8 mouse cellular contexts compared by ENCODE assay signal in genomic region chr11:110498651-110499213, GRCm38 (mm10).
A peak's percentile ranks its signal among the peaks of the same experiment; 100 is the strongest.
DNase-seq lines count a peak whose midpoint lies in the region; ATAC-seq and TF ChIP-seq lines count a peak whose summit lies in the region.

No protein-coding gene starts in this region.

- 68% methylated on average over 6 of the region's 6 CpGs for WGBS in limb, embryonic 11.5 days
- 75% methylated on average over 6 of the region's 6 CpGs for whole genome bisulfite sequencing in limb, embryonic 10.5 days
- WGBS in liver, embryonic 15.5 days (ENCODE audit: insufficient replicate concordance) = 19% methylated on average over 6 of the region's 6 CpGs
- WGBS in stomach, postnatal 0 days = 39% methylated on average over 6 of the region's 6 CpGs

- intact Hi-C loops in heart, postnatal 10 days (cut with DNase I) = loop anchor here (5.0 kb wide), 3 partner anchors 131 to 1029 kb away; no protein-coding TSS in a partner anchor

- H3K27ac ChIP-seq in limb, embryonic 11.5 days (replicated peaks; ENCODE audit: low read depth, low read length) = no peak overlapping the region
- no peak overlapping the region for H3K27ac ChIP-seq in limb, embryonic 10.5 days
- H3K27ac ChIP-seq in liver, embryonic 15.5 days (replicated peaks) = no peak overlapping the region
- H3K27ac ChIP-seq in stomach, postnatal 0 days (replicated peaks) = no peak overlapping the region

- in situ Hi-C loops in Patski (cut with MboI; ENCODE audit: low pct_unique_long_range_greater_than_20kb) = loop anchor here (5.0 kb wide), 2 partner anchors 136 to 1034 kb away; no protein-coding TSS in a partner anchor

- no peaks in the 10 kb centered on the region for H3K9me3 ChIP-seq in limb, embryonic 11.5 days (ENCODE audit: control insufficient read depth, low read length)
- H3K9me3 ChIP-seq in limb, embryonic 10.5 days (replicated peaks) = no peaks in the 10 kb centered on the region
- no peaks in the 10 kb centered on the region for H3K9me3 ChIP-seq in liver, embryonic 15.5 days (replicated peaks)
- no peaks in the 10 kb centered on the region for H3K9me3 ChIP-seq in stomach, postnatal 0 days (ENCODE audit: control insufficient read depth, low read length)

- no peak overlapping the region for H3K9ac ChIP-seq in limb, embryonic 11.5 days (ENCODE audit: low read length)
- H3K9ac ChIP-seq in liver, embryonic 15.5 days = no peak overlapping the region
- H3K9ac ChIP-seq in stomach, postnatal 0 days (ENCODE audit: low read length) = no peak overlapping the region

- TF ChIP-seq EP300 in stomach, postnatal 0 days (optimal IDR thresholded peaks at IDR 0.05) = no peak

- no peak overlapping the region for H3K4me3 ChIP-seq in limb, embryonic 11.5 days (ENCODE audit: low read depth, low read length)
- H3K4me3 ChIP-seq in limb, embryonic 10.5 days = no peak overlapping the region
- H3K4me3 ChIP-seq in liver, embryonic 15.5 days (replicated peaks) = no peak overlapping the region
- H3K4me3 ChIP-seq in stomach, postnatal 0 days (ENCODE audit: low read depth, low read length) = no peak overlapping the region

- CTCF ChIA-PET in Patski (lab: Charles Lee) = interaction anchor here (0.6 to 2.7 kb wide), 26 partner anchors 9 to 1039 kb away, joined by 3 to 15 read pairs (median 4); no protein-coding TSS in a partner anchor

- no peak for ATAC-seq in limb, embryonic 11.5 days (ENCODE audit: insufficient number of reproducible peaks, low FRiP score, low TSS enrichment, low read depth)
- ATAC-seq in Patski = peak; percentile 78
- ATAC-seq in liver, embryonic 15.5 days (ENCODE audit: insufficient read depth) = peak; percentile 64
- ATAC-seq in stomach, postnatal 0 days (ENCODE audit: low FRiP score, low TSS enrichment) = peak; percentile 62
- no peak for ATAC-seq in inflammation-experienced regulatory T-cells, adult 6 months

- peak; percentile 47 for DNase-seq in limb, embryonic 11.5 days (ENCODE audit: low spot score)
- DNase-seq in limb, embryonic 10.5 days (ENCODE audit: low spot score) = no peak
- DNase-seq in Patski (ENCODE audit: low read depth, low spot score) = peak; percentile 22
- DNase-seq in embryo, embryonic 11 days = peak; percentile 54
- peak; percentile 75 to 78 for DNase-seq in heart, postnatal 10 days
- peak; percentile 47 for DNase-seq in stomach, postnatal 0 days (ENCODE audit: low spot score)

- POLR2A ChIA-PET in Patski (lab: Charles Lee) = interaction anchor here (0.7 kb wide), 1 partner anchor 1503 kb away, joined by 3 read pairs; no protein-coding TSS in a partner anchor

- H3K4me1 ChIP-seq in limb, embryonic 11.5 days (ENCODE audit: control insufficient read depth, insufficient read depth, low read length) = no peaks in the 10 kb centered on the region
- no peaks in the 10 kb centered on the region for H3K4me1 ChIP-seq in limb, embryonic 10.5 days
- peaks cover 5% of the 10 kb centered on the region for H3K4me1 ChIP-seq in liver, embryonic 15.5 days (replicated peaks)
- H3K4me1 ChIP-seq in stomach, postnatal 0 days (replicated peaks; ENCODE audit: control insufficient read depth, insufficient read depth) = no peaks in the 10 kb centered on the region

- no peaks in the 10 kb centered on the region for H3K27me3 ChIP-seq in limb, embryonic 11.5 days (ENCODE audit: control insufficient read depth, insufficient read depth, low read length)
- H3K27me3 ChIP-seq in limb, embryonic 10.5 days (ENCODE audit: low read depth, poor library complexity, severe bottlenecking) = no peaks in the 10 kb centered on the region
- H3K27me3 ChIP-seq in Patski = no peaks in the 10 kb centered on the region
- H3K27me3 ChIP-seq in liver, embryonic 15.5 days = no peaks in the 10 kb centered on the region
- H3K27me3 ChIP-seq in stomach, postnatal 0 days (ENCODE audit: control insufficient read depth, insufficient read depth, low read length) = no peaks in the 10 kb centered on the region

- H3K4me2 ChIP-seq in limb, embryonic 11.5 days (ENCODE audit: low read depth, severe bottlenecking) = no peak overlapping the region
- H3K4me2 ChIP-seq in liver, embryonic 15.5 days = no peak overlapping the region; the same call in 1 of the 2 replicates
- H3K4me2 ChIP-seq in stomach, postnatal 0 days (replicated peaks; ENCODE audit: low read depth) = no peak overlapping the region

- peaks cover 5% of the 10 kb centered on the region for H3K36me3 ChIP-seq in limb, embryonic 11.5 days (ENCODE audit: control insufficient read depth, insufficient read depth, low read length)
- peaks cover 88% of the 10 kb centered on the region for H3K36me3 ChIP-seq in limb, embryonic 10.5 days
- peaks cover 8% of the 10 kb centered on the region for H3K36me3 ChIP-seq in liver, embryonic 15.5 days (replicated peaks)
- H3K36me3 ChIP-seq in stomach, postnatal 0 days (ENCODE audit: control insufficient read depth, insufficient read depth, low read length) = 0 out of 2 replicates have a peak, but pooled peaks cover 2% of the 10 kb centered on the region

- TF ChIP-seq CTCF in Patski (IDR thresholded peaks at IDR 0.05) = peak; percentile 85
- peak; percentile 87 for TF ChIP-seq CTCF in stomach, postnatal 0 days (IDR thresholded peaks at IDR 0.05; ENCODE audit: low read depth)

Comparison
In these comparisons a context has a peak if more than half of its experiments do, and no peak if none do; other contexts are left out.
1. ATAC-seq: peak in Patski (single experiment), liver, embryonic 15.5 days (single experiment) and stomach, postnatal 0 days (single experiment); none in limb, embryonic 11.5 days (single experiment) and inflammation-experienced regulatory T-cells, adult 6 months (single experiment).